Mouse (Mus musculus) heart, embryonic 10.5 days (tissue): ENCODE measurements at regions not wholly inside any gene's neighbourhood (a gene's known extent, or its start where the extent isn't known, plus 50 kb on each side); places are given as distances from the start of the nearest gene placed in this dataset.

Experiments
- DNase-seq: peaks from one replicate; pipeline ENCODE4 v3.0.0-alpha.2; 2017; ENCODE audit warnings: low spot score
- H3K27ac ChIP-seq: fragments of 300-500 bp; sonication (generic); 2 replicates; pipeline ENCODE4 v1.5.1; 2016; ENCODE audit warnings: mild to moderate bottlenecking
- H3K27me3 ChIP-seq: fragments of 300-500 bp; sonication (generic); 2 replicates; pipeline ENCODE4 v1.6.1; 2016; ENCODE audit warnings: mild to moderate bottlenecking; ENCODE audit not compliant: poor library complexity, insufficient read depth, severe bottlenecking
- H3K36me3 ChIP-seq: fragments of 300-500 bp; sonication (generic); 2 replicates; pipeline ENCODE4 v1.6.1; 2016; ENCODE audit warnings: mild to moderate bottlenecking, moderate library complexity
- H3K4me1 ChIP-seq: fragments of 300-500 bp; sonication (generic); 2 replicates; pipeline ENCODE4 v1.6.1; 2016; ENCODE audit warnings: mild to moderate bottlenecking
- H3K4me3 ChIP-seq: fragments of 300-500 bp; sonication (generic); 2 replicates; pipeline ENCODE4 v1.5.1; 2016; ENCODE audit warnings: mild to moderate bottlenecking, moderate library complexity
- H3K9me3 ChIP-seq: fragments of 300-500 bp; sonication (generic); 2 replicates; pipeline ENCODE4 v1.6.1; 2016; ENCODE audit warnings: mild to moderate bottlenecking, moderate library complexity
- WGBS: fragments of 180-500 bp; shearing (Covaris S2); methylation state at CpG from one replicate; pipeline ENCODE4 v1.1.7; 2016; 5-methylcytosine and 5-hydroxymethylcytosine counted together

GRCm38 (mm10) chr12:12810159-12810885 lies 131.4 kb downstream of the Mycn start:
- H3K27me3 ChIP-seq = no peaks in the 10 kb centered on the region
- no peak for DNase-seq
- H3K36me3 ChIP-seq = no peaks in the 10 kb centered on the region
- H3K4me3 ChIP-seq = peak overlapping the region; percentile 48
- peak overlapping the region; percentile 74 for H3K27ac ChIP-seq
- 4% methylated on average over 16 of the region's 16 CpGs for WGBS
- peaks cover 37% of the 10 kb centered on the region for H3K4me1 ChIP-seq
- no peaks in the 10 kb centered on the region for H3K9me3 ChIP-seq

GRCm38 (mm10) chr12:12808120-12808519 lies 133.6 kb downstream of the Mycn start:
- H3K4me3 ChIP-seq = no peak overlapping the region
- H3K27me3 ChIP-seq = no peaks in the 10 kb centered on the region
- 80% methylated on average over 5 of the region's 5 CpGs for WGBS
- no peak overlapping the region for H3K27ac ChIP-seq
- peaks cover 37% of the 10 kb centered on the region for H3K4me1 ChIP-seq
- DNase-seq = no peak
- H3K9me3 ChIP-seq = no peaks in the 10 kb centered on the region
- H3K36me3 ChIP-seq = no peaks in the 10 kb centered on the region

GRCm38 (mm10) chr12:12803602-12804001 lies 138.1 kb downstream of the Mycn start:
- no peaks in the 10 kb centered on the region for H3K27me3 ChIP-seq
- 63% methylated on average over 2 of the region's 2 CpGs for WGBS
- peaks cover 20% of the 10 kb centered on the region; the same call in 1 of the 2 replicates for H3K4me1 ChIP-seq
- H3K9me3 ChIP-seq = no peaks in the 10 kb centered on the region
- H3K4me3 ChIP-seq = no peak overlapping the region
- H3K27ac ChIP-seq = no peak overlapping the region
- no peaks in the 10 kb centered on the region for H3K36me3 ChIP-seq
- no peak for DNase-seq

GRCm38 (mm10) chr12:12802396-12802795 lies 139.3 kb downstream of the Mycn start:
- Histone ChIP-seq H3K27ac (0 out of 2 replicates have a peak overlapping the region, but pooled peaks have one; percentile 43), H3K36me3 (no peaks in the 10 kb centered on the region), H3K27me3 (no peaks in the 10 kb centered on the region), H3K4me1 (peaks cover 20% of the 10 kb centered on the region; the same call in 1 of the 2 replicates), H3K9me3 (no peaks in the 10 kb centered on the region), H3K4me3 (no peak overlapping the region)
- no peak for DNase-seq
- 29% methylated on average over 11 of the region's 11 CpGs for WGBS

GRCm38 (mm10) chr12:12801700-12802099 lies 140.0 kb downstream of the Mycn start:
- Histone ChIP-seq H3K27me3 (no peaks in the 10 kb centered on the region), H3K9me3 (no peaks in the 10 kb centered on the region), H3K36me3 (no peaks in the 10 kb centered on the region), H3K4me3 (no peak overlapping the region), H3K4me1 (peaks cover 26% of the 10 kb centered on the region), H3K27ac (peak overlapping the region; percentile 42; the same call in 1 of the 2 replicates)
- WGBS = 42% methylated on average over 11 of the region's 11 CpGs
- DNase-seq = no peak

GRCm38 (mm10) chr12:12800120-12800519 lies 141.6 kb downstream of the Mycn start:
- DNase-seq = no peak
- H3K4me3 ChIP-seq = no peak overlapping the region
- no peak overlapping the region for H3K27ac ChIP-seq
- no peaks in the 10 kb centered on the region for H3K36me3 ChIP-seq
- no peaks in the 10 kb centered on the region for H3K9me3 ChIP-seq
- peaks cover 27% of the 10 kb centered on the region for H3K4me1 ChIP-seq
- WGBS = 81% methylated on average over 6 of the region's 6 CpGs
- H3K27me3 ChIP-seq = no peaks in the 10 kb centered on the region

GRCm38 (mm10) chr12:12789052-12789451 lies 152.7 kb downstream of the Mycn start:
- no peak for DNase-seq
- peaks cover 42% of the 10 kb centered on the region for H3K4me1 ChIP-seq
- H3K36me3 ChIP-seq = no peaks in the 10 kb centered on the region
- WGBS = 78% methylated on average over 6 of the region's 6 CpGs
- no peaks in the 10 kb centered on the region for H3K9me3 ChIP-seq
- H3K4me3 ChIP-seq = no peak overlapping the region
- H3K27ac ChIP-seq = peak overlapping the region; percentile 73; the same call in 1 of the 2 replicates
- peaks cover 5% of the 10 kb centered on the region; the same call in 1 of the 2 replicates for H3K27me3 ChIP-seq

GRCm38 (mm10) chr12:12788263-12788852 lies 153.4 kb downstream of the Mycn start:
- Histone ChIP-seq H3K27me3 (peaks cover 5% of the 10 kb centered on the region; the same call in 1 of the 2 replicates), H3K27ac (peak overlapping the region; percentile 73), H3K4me3 (peak overlapping the region; percentile 55), H3K9me3 (no peaks in the 10 kb centered on the region), H3K4me1 (peaks cover 37% of the 10 kb centered on the region), H3K36me3 (no peaks in the 10 kb centered on the region)
- DNase-seq = no peak
- 9% methylated on average over 13 of the region's 13 CpGs for WGBS

- peaks cover 5% of the 10 kb centered on the region; the same call in 1 of the 2 replicates for H3K27me3 ChIP-seq
- H3K36me3 ChIP-seq = no peaks in the 10 kb centered on the region
- peak overlapping the region; percentile 73 for H3K27ac ChIP-seq
- 3% methylated on average over 19 of the region's 19 CpGs for WGBS
- peaks cover 36% of the 10 kb centered on the region for H3K4me1 ChIP-seq
- no peak for DNase-seq
- H3K4me3 ChIP-seq = peak overlapping the region; percentile 55
- no peaks in the 10 kb centered on the region for H3K9me3 ChIP-seq
Observed at GRCm38 (mm10) chr12:12787608-12788262, 154.0 kb downstream of the Mycn start.

- H3K4me1 ChIP-seq = peaks cover 31% of the 10 kb centered on the region
- H3K27ac ChIP-seq = no peak overlapping the region
- no peak for DNase-seq
Observed at GRCm38 (mm10) chr12:12787161-12787560, 154.6 kb downstream of the Mycn start.

GRCm38 (mm10) chr12:12783699-12784605 lies 157.8 kb downstream of the Mycn start:
- 48% methylated on average over 11 of the region's 11 CpGs for WGBS
- Histone ChIP-seq H3K4me1 (peaks cover 21% of the 10 kb centered on the region), H3K36me3 (no peaks in the 10 kb centered on the region), H3K4me3 (no peak overlapping the region), H3K9me3 (no peaks in the 10 kb centered on the region), H3K27ac (no peak overlapping the region), H3K27me3 (peaks cover 5% of the 10 kb centered on the region; the same call in 1 of the 2 replicates)
- DNase-seq = no peak

More at GRCm38 (mm10) chr12:12787161-12787560, 154.6 kb downstream of the Mycn start:
- H3K27me3 ChIP-seq = peaks cover 5% of the 10 kb centered on the region; the same call in 1 of the 2 replicates
- H3K4me3 ChIP-seq = 0 out of 2 replicates have a peak overlapping the region, but pooled peaks have one; percentile 55
- 43% methylated on average over 4 of the region's 4 CpGs for WGBS
- H3K36me3 ChIP-seq = no peaks in the 10 kb centered on the region
- no peaks in the 10 kb centered on the region for H3K9me3 ChIP-seq

GRCm38 (mm10) chr12:12781526-12781925 lies 160.2 kb downstream of the Mycn start:
- H3K36me3 ChIP-seq = no peaks in the 10 kb centered on the region
- WGBS = 91% methylated on average over 5 of the region's 5 CpGs

More at GRCm38 (mm10) chr12:12781526-12781925, 160.2 kb downstream of the Mycn start:
- DNase-seq = no peak
- H3K4me1 ChIP-seq = peaks cover 10% of the 10 kb centered on the region; the same call in 1 of the 2 replicates
- H3K9me3 ChIP-seq = no peaks in the 10 kb centered on the region
- no peaks in the 10 kb centered on the region for H3K27me3 ChIP-seq
- no peak overlapping the region for H3K4me3 ChIP-seq
- H3K27ac ChIP-seq = no peak overlapping the region
